Mouse (Mus musculus) kidney, adult 2 months (tissue): Measurements from ENCODE around the gene Nfkbil1.

Source experiments
- CTCF ChIP-seq: fragments of 200-500 bp; conservative IDR thresholded peaks from 2 replicates; pipeline ENCODE4 v1.5.1; 2011; ENCODE audit warnings: low read depth, mild to moderate bottlenecking, control low read depth, low read length, moderate library complexity, mixed read lengths; ENCODE audit not compliant: insufficient read depth, insufficient read length
- POLR2A ChIP-seq: fragments of 200-500 bp; IDR thresholded peaks from one replicate; pipeline ENCODE4 v1.6.1; 2011; ENCODE audit warnings: low read depth, low read length, control low read depth

GRCm38 (mm10) chr17:35195631-35196320 is 39.8 kb downstream of the Nfkbil1 start:
- TF ChIP-seq POLR2A: no peak
- TF ChIP-seq CTCF: peak; percentile 82
